Mouse (Mus musculus) liver, embryonic 13.5 days (tissue): ENCODE data around the gene Ensa. TPM values are rescaled to one million over a fixed set of nuclear protein-coding genes. Genes with fewer than 3 reads are reported as not detected.
"Not testable (repeated sequence)": the region's sequence is repeated elsewhere in the genome, so short reads cannot be mapped to it uniquely, and the experiment has no call there.

Experiments
- ATAC-seq: fragments of 200-750 bp; cut with Nextera tagmentation; 2 replicates; pipeline ENCODE4 v1.8.0; 2017; ENCODE audit warnings: low read depth, mild to moderate bottlenecking, moderate number of reproducible peaks, moderate library complexity
- DNase-seq: peaks from one replicate; pipeline ENCODE4 v3.0.0; 2022
- H3K27ac ChIP-seq: fragments of 300-500 bp; sonication (generic); 2 replicates; pipeline ENCODE4 v1.5.1; 2015; ENCODE audit warnings: moderate library complexity, mild to moderate bottlenecking, inconsistent platforms
- H3K27me3 ChIP-seq: fragments of 300-500 bp; sonication (generic); 2 replicates; pipeline ENCODE4 v1.6.1; 2015; ENCODE audit warnings: mild to moderate bottlenecking, inconsistent platforms
- H3K36me3 ChIP-seq: fragments of 300-500 bp; sonication (generic); 2 replicates; pipeline ENCODE4 v1.6.1; 2015; ENCODE audit warnings: mild to moderate bottlenecking, inconsistent platforms
- H3K4me1 ChIP-seq: fragments of 300-500 bp; sonication (generic); replicated peaks from 2 replicates; pipeline ENCODE4 v1.6.1; 2015; ENCODE audit warnings: inconsistent platforms
- H3K4me2 ChIP-seq: fragments of 300-500 bp; sonication (generic); 2 replicates; pipeline ENCODE4 v1.6.1; 2015; ENCODE audit warnings: inconsistent platforms, mild to moderate bottlenecking, moderate library complexity
- H3K4me3 ChIP-seq: fragments of 300-500 bp; sonication (generic); replicated peaks from 2 replicates; pipeline ENCODE4 v1.5.1; 2015; ENCODE audit warnings: mild to moderate bottlenecking, inconsistent platforms
- H3K9ac ChIP-seq: fragments of 300-500 bp; sonication (generic); 2 replicates; pipeline ENCODE4 v1.6.1; 2015; ENCODE audit warnings: mild to moderate bottlenecking, inconsistent platforms
- H3K9me3 ChIP-seq: fragments of 300-500 bp; sonication (generic); replicated peaks from 2 replicates; pipeline ENCODE4 v1.6.1; 2016; ENCODE audit warnings: inconsistent platforms
- WGBS: fragments of 180-500 bp; shearing (Covaris S2); methylation state at CpG from one replicate; pipeline ENCODE4 v1.1.7; 2015; ENCODE audit not compliant: insufficient replicate concordance; 5-methylcytosine and 5-hydroxymethylcytosine counted together
- polyA plus RNA-seq: library from polyadenylated mRNA; unstranded; fragments of >200 nt; fragmentation: Nextera tagmentation; extraction: Ambion mirVana; gene quantifications from 2 replicates; pipeline ENCODE4 v1.2.1, GENCODE M21; 2015

Gene Ensa
- polyA plus RNA-seq, 1 experiment from 2014 or later, result 33.4 TPM

- Histone ChIP-seq H3K4me1 (peaks cover 50% of the 10 kb centered on the region), H3K4me3 (no peak overlapping the region), H3K27ac (peak overlapping the region; percentile 67), H3K9ac (no peak overlapping the region), H3K9me3 (no peaks in the 10 kb centered on the region), H3K36me3 (no peaks in the 10 kb centered on the region), H3K27me3 (no peaks in the 10 kb centered on the region), H3K4me2 (no peak overlapping the region)
- DNase-seq (peak; percentile 43), ATAC-seq (peak; percentile 62)
- WGBS, result 30% methylated on average over 10 of the region's 10 CpGs
Observed at GRCm38 (mm10) chr3:95645313-95646235, 20.8 kb downstream of the Ensa start.

DNA sequence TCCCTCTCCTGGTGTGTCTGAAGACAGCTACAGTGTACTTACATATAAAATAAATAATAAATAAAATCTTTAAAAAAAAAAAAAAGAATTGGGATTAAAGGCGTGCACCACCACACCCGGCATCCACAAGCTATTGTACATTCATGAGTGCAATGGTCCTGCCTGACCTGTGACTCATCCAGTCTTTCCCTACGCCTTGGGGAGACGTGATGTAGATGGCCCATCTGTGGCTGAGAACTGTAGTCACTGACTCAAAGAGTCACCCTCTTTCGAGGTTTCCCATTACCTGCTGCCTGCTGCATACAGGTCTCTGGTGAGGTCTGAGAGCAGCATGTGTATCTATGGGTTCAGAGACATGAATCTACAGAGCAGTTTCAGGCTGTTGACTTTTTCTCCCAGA, 23.2 kb downstream of the Ensa start:
- Histone ChIP-seq H3K4me3 (no peak overlapping the region), H3K4me2 (no peak overlapping the region), H3K27me3 (no peaks in the 10 kb centered on the region), H3K27ac (no peak overlapping the region), H3K9ac (no peak overlapping the region), H3K9me3 (no peaks in the 10 kb centered on the region), H3K36me3 (no peaks in the 10 kb centered on the region), H3K4me1 (peaks cover 61% of the 10 kb centered on the region)
- 85% methylated on average over 5 of the region's 5 CpGs for WGBS
- DNase-seq (no peak), ATAC-seq (no peak)

DNA sequence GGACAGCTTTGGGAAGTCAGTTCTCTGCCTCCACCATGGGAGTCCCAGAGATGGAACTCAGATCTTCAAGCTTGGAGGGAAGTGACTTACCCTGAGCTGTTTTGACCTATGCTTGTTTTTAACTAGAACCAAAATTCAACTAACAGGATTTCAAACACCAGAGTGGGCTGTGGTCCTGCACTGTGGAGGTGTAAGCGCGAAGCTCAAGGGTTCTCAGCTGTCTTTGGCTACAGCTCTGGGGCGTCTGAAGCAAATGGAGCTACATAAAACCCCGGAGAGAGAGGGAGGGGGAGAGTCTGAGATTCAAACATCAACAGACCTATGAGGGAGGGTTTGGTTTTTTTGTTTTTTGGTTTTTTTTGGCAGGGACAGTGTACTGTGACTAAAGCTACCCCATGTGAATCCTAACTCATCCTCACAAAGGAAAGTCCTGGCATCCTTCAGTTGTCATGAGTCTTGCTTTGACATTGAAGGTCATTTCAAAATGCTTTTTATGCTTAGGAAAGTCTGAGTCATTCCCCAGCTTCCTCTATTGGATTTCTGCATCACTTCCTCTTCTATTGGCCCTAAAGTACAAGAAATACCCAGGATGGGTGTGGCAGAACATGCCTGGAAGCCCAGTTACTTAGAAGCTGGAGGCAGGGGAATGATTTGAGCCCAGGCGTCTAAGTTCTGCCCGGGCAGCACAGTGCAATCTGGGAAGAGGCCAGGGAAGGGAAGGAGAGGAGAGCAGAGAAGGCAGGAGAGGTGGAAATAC, 25.7 kb downstream of the Ensa start:
- Histone ChIP-seq H3K27ac (peak overlapping the region; percentile 31), H3K27me3 (no peaks in the 10 kb centered on the region), H3K4me1 (peaks cover 55% of the 10 kb centered on the region), H3K4me2 (no peak overlapping the region), H3K9me3 (no peaks in the 10 kb centered on the region), H3K36me3 (no peaks in the 10 kb centered on the region), H3K4me3 (no peak overlapping the region), H3K9ac (no peak overlapping the region)
- no peak for DNase-seq
- no peak for ATAC-seq
- 48% methylated on average over 6 of the region's 6 CpGs for WGBS

DNA sequence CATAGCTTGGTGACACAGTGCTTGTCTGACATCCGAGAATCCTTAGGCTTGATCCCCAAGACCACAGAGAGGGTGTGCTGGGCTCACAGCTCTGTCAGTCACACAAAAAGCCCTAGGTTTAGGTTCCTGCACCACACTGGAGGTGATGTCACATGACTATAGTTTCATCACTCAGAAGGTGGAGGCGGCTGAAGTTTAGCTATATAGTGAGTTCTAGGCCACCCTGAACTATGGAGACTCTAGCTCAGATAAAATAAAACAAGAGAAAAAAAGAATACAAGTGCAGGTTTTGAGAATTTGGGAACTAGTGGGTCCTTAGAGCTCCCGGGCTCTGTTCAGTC, 26.2 kb downstream of the Ensa start:
- Histone ChIP-seq H3K4me3 (no peak overlapping the region), H3K9me3 (no peaks in the 10 kb centered on the region), H3K36me3 (no peaks in the 10 kb centered on the region), H3K9ac (no peak overlapping the region), H3K4me2 (no peak overlapping the region), H3K4me1 (peaks cover 52% of the 10 kb centered on the region), H3K27me3 (no peaks in the 10 kb centered on the region), H3K27ac (peak overlapping the region; percentile 31)
- WGBS, result 73% methylated on average over 3 of the region's 3 CpGs
- no peak for DNase-seq
- ATAC-seq, result no peak

DNA sequence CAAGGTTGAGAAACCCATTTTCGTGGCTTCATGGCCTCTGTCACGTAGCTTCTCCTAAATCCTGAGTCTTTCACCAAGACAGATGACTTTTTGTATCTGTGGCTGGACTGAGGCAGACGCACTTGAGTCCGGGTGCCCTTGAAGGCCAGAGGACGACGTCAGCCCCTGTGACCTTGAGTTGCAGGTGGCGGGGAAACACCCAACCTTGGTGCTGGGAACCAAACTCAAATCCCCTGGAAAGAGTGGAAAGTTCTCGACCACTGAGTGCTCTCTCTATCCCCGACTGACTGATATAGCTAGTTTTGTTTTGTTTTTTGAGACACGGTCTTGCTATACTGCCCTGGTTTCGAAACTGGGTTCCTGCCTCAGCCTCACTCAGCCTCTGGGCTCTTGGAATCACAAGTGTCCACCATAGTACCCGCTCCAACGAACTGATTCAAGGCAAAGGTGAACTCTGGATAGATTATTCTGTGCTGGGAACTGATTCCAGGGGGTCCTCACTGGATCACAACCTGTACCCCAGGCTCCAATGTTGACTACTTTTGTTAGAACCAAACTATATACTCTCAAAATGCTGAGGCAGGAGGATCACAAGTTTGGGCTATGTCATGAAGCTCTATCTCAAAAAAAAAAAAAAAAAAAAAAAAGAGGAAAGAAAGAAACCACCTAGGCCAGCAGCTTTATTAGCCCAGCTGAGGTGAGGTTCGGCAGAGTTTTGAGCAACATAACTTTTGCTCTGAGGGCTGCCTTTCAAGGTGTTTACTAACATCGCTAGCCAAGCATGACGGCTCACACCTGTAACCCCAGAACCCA, 26.8 kb downstream of the Ensa start:
- DNase-seq (no peak), ATAC-seq (no peak)
- H3K4me1 ChIP-seq, result peaks cover 49% of the 10 kb centered on the region
- no peaks in the 10 kb centered on the region for H3K9me3 ChIP-seq
- H3K4me3 ChIP-seq, result no peak overlapping the region
- H3K27me3 ChIP-seq, result no peaks in the 10 kb centered on the region
- no peak overlapping the region for H3K9ac ChIP-seq
- WGBS, result 76% methylated on average over 16 of the region's 16 CpGs
- H3K36me3 ChIP-seq, result no peaks in the 10 kb centered on the region
- H3K4me2 ChIP-seq, result no peak overlapping the region
- H3K27ac ChIP-seq, result peak overlapping the region; percentile 44

- Histone ChIP-seq H3K36me3 (no peaks in the 10 kb centered on the region), H3K9ac (0 out of 2 replicates have a peak overlapping the region, but pooled peaks have one; percentile 2), H3K4me3 (no peak overlapping the region), H3K4me1 (peaks cover 56% of the 10 kb centered on the region), H3K4me2 (no peak overlapping the region), H3K9me3 (no peaks in the 10 kb centered on the region), H3K27me3 (no peaks in the 10 kb centered on the region), H3K27ac (peak overlapping the region; percentile 44; the same call in 1 of the 2 replicates)
- ATAC-seq (no peak), DNase-seq (no peak)
- WGBS, result 61% methylated on average over 7 of the region's 7 CpGs
Observed at GRCm38 (mm10) chr3:95652204-95652811, 27.5 kb downstream of the Ensa start.

DNA sequence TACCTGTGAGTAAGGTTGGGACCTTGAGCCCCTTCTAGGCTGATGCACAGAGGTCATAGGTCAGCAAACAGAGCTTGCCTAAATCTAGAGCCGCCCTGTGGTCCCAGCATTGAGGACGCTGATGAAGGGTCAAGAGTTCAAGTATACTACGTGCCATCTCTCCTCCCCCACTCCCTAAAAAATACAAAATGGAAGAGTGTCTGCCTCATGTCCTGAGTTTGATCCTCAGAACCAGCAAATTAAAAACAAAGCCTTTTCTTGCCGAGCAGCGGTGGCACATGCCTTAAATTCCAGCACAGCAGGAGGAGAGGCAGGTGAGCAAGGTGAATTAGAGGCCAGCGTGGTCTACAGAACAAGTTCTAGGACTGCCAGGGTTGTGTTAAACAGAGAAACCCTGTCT, 28.1 kb downstream of the Ensa start:
- H3K27ac ChIP-seq, result no peak overlapping the region
- 55% methylated on average over 6 of the region's 6 CpGs for WGBS

GRCm38 (mm10) chr3:95653473-95654034, 28.8 kb downstream of the Ensa start:
- ATAC-seq (no peak), DNase-seq (no peak)
- H3K36me3 ChIP-seq, result no peaks in the 10 kb centered on the region
- 43% methylated on average over 11 of the region's 11 CpGs for WGBS
- no peak overlapping the region for H3K9ac ChIP-seq
- H3K27ac ChIP-seq, result no peak overlapping the region
- no peak overlapping the region for H3K4me3 ChIP-seq
- H3K9me3 ChIP-seq, result no peaks in the 10 kb centered on the region
- H3K4me2 ChIP-seq, result no peak overlapping the region
- peaks cover 64% of the 10 kb centered on the region for H3K4me1 ChIP-seq
- H3K27me3 ChIP-seq, result no peaks in the 10 kb centered on the region

More for the DNA sequence above, 28.1 kb downstream of the Ensa start:
- no peaks in the 10 kb centered on the region for H3K36me3 ChIP-seq
- ATAC-seq (no peak), DNase-seq (no peak)
- no peaks in the 10 kb centered on the region for H3K9me3 ChIP-seq
- no peaks in the 10 kb centered on the region for H3K27me3 ChIP-seq
- H3K9ac ChIP-seq, result no peak overlapping the region
- H3K4me3 ChIP-seq, result no peak overlapping the region
- peaks cover 62% of the 10 kb centered on the region for H3K4me1 ChIP-seq
- no peak overlapping the region for H3K4me2 ChIP-seq

DNA sequence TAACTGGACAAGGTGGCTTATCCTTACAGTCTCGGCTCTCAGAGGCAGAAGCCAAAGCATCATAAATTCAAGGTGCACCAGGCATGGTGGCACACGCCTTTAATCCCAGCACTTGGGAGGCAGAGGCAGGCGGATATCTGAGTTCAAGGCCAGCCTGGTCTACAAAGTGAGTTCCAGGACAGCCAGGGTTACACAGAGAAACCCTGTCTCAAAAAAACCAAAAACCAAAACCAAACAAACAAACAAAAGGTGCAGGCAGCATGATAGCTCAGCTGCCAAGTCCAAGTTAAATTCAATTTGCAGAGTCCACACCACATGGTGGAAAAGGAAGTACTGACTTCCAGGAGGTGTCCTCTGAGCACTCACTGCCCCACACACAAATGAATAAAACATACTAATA, 29.6 kb downstream of the Ensa start:
- not testable (repeated sequence) for H3K36me3 ChIP-seq, H3K4me2 ChIP-seq, H3K27me3 ChIP-seq, ATAC-seq, H3K4me3 ChIP-seq, H3K9ac ChIP-seq, H3K9me3 ChIP-seq, H3K27ac ChIP-seq, DNase-seq
- 83% methylated on average over 3 of the region's 3 CpGs for WGBS
- peaks cover 64% of the 10 kb centered on the region for H3K4me1 ChIP-seq

DNA sequence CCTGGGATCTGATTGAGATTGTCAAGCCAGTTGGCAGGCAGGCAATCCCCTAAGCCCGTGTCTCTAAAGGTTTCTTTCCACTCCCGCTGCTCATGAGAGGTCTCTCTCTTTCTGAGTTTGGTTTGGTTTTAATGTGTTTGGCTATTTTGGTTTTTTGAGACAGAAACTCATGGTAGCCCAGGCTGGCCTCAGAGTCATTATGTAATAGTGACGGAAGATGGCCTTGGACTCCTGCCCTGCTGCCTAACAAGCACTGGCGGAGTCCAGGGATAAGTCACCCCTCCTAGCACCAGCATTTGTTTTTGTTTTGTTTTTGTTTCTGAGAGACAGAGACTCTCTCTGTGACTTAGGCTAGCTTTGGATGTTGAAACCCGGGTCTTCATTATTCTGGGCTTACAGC, 30.6 kb downstream of the Ensa start:
- no peak overlapping the region for H3K27ac ChIP-seq

More for the DNA sequence above, 30.6 kb downstream of the Ensa start:
- Histone ChIP-seq H3K36me3 (peaks cover 7% of the 10 kb centered on the region), H3K4me3 (no peak overlapping the region), H3K9ac (no peak overlapping the region), H3K4me2 (no peak overlapping the region), H3K27me3 (no peaks in the 10 kb centered on the region), H3K4me1 (peaks cover 63% of the 10 kb centered on the region), H3K9me3 (no peaks in the 10 kb centered on the region)
- ATAC-seq (no peak), DNase-seq (no peak)
- WGBS, result 82% methylated on average over 5 of the region's 5 CpGs
